Mouse (Mus musculus): ENCODE data around the gene Rpl36. TPM values are rescaled to one million over a fixed set of nuclear protein-coding genes. Genes with fewer than 3 reads are reported as not detected.

Rpl36 gene
- polyA plus RNA-seq, 1 experiment from 2014 or later: 1,523 TPM

DNA sequence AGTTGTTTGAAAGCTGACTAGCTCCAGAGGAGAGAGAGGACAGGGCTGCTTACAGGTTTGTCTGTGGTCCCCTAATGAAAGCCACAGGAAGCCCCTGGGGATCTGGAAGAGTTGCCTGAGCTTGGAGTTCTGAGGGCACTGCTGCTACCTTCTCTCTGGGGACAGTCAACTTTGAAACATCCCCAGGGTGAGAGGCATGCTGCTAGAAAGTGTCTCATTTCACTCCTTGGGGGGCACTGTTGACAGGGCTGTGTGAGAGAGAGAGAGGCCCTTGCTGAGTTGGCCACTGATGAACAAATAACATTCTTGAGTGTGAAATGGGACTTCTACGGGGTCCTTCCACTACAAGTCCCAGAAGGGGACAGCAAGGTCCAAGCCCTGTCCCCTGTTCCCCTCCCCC lies 25.4 kb upstream of the Rpl36 start:
- Histone ChIP-seq H3K4me3 (no peak overlapping the region), H3K9ac (0 out of 2 replicates have a peak overlapping the region, but pooled peaks have one; percentile 49), H3K27me3 (no peaks in the 10 kb centered on the region), H3K4me2 (peak overlapping the region; percentile 92), H3K36me3 (ENCODE audit: poor library complexity, severe bottlenecking) (peaks cover 69% of the 10 kb centered on the region), H3K9me3 (replicated peaks) (no peaks in the 10 kb centered on the region), H3K4me1 (peaks cover 53% of the 10 kb centered on the region), H3K27ac (0 out of 2 replicates have a peak overlapping the region, but pooled peaks have one; percentile 15)
- no peak for ATAC-seq
- 75% methylated on average over 1 of the region's 1 CpGs for WGBS

- no peak overlapping the region for H3K4me2 ChIP-seq
- peaks cover 78% of the 10 kb centered on the region for H3K36me3 ChIP-seq (ENCODE audit: poor library complexity, severe bottlenecking)
- no peaks in the 10 kb centered on the region for H3K9me3 ChIP-seq (replicated peaks)
- no peak overlapping the region for H3K9ac ChIP-seq
- no peak overlapping the region for H3K4me3 ChIP-seq
- H3K27ac ChIP-seq: no peak overlapping the region
- H3K4me1 ChIP-seq: peaks cover 43% of the 10 kb centered on the region
- no peak for ATAC-seq
- no peaks in the 10 kb centered on the region for H3K27me3 ChIP-seq
- WGBS: 96% methylated on average over 4 of the region's 4 CpGs
Observed at GRCm38 (mm10) chr17:56588921-56589320, 24.3 kb upstream of the Rpl36 start.

DNA sequence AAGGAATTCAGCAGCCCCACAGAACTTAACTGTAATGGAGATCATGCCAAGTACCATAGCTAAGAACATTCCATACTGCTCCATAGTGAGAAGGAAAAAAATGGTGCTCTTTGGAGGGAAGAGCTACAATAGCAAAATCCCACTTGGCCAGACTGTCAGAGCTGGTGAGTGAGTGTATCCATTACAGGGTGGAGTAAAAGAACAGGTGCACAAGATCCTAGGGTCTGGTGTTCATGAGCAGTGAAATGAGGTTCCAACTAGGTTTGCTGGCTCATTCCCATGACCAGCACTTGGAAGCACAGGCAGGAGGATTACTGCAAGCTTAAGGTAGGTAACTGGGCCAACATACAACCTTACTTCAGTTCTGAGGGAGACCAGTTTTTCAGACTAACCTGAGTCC lies 20.7 kb upstream of the Rpl36 start:
- no peak overlapping the region for H3K4me3 ChIP-seq
- no peak for ATAC-seq
- no peak overlapping the region for H3K4me2 ChIP-seq
- no peak overlapping the region for H3K9ac ChIP-seq
- no peaks in the 10 kb centered on the region for H3K27me3 ChIP-seq
- no peak overlapping the region for H3K27ac ChIP-seq
- H3K36me3 ChIP-seq (ENCODE audit: poor library complexity, severe bottlenecking): peaks cover 100% of the 10 kb centered on the region
- H3K4me1 ChIP-seq: peaks cover 24% of the 10 kb centered on the region
- no peaks in the 10 kb centered on the region for H3K9me3 ChIP-seq (replicated peaks)

- H3K4me1 ChIP-seq: peaks cover 13% of the 10 kb centered on the region
- H3K4me2 ChIP-seq: no peak overlapping the region
- H3K9ac ChIP-seq: no peak overlapping the region
- 90% methylated on average over 8 of the region's 8 CpGs for WGBS
- H3K27ac ChIP-seq: no peak overlapping the region
- no peaks in the 10 kb centered on the region for H3K27me3 ChIP-seq
- no peaks in the 10 kb centered on the region for H3K9me3 ChIP-seq (replicated peaks)
- peaks cover 96% of the 10 kb centered on the region for H3K36me3 ChIP-seq (ENCODE audit: poor library complexity, severe bottlenecking)
- no peak overlapping the region for H3K4me3 ChIP-seq
- ATAC-seq: no peak
Observed at GRCm38 (mm10) chr17:56593527-56594271, 19.5 kb upstream of the Rpl36 start.

DNA sequence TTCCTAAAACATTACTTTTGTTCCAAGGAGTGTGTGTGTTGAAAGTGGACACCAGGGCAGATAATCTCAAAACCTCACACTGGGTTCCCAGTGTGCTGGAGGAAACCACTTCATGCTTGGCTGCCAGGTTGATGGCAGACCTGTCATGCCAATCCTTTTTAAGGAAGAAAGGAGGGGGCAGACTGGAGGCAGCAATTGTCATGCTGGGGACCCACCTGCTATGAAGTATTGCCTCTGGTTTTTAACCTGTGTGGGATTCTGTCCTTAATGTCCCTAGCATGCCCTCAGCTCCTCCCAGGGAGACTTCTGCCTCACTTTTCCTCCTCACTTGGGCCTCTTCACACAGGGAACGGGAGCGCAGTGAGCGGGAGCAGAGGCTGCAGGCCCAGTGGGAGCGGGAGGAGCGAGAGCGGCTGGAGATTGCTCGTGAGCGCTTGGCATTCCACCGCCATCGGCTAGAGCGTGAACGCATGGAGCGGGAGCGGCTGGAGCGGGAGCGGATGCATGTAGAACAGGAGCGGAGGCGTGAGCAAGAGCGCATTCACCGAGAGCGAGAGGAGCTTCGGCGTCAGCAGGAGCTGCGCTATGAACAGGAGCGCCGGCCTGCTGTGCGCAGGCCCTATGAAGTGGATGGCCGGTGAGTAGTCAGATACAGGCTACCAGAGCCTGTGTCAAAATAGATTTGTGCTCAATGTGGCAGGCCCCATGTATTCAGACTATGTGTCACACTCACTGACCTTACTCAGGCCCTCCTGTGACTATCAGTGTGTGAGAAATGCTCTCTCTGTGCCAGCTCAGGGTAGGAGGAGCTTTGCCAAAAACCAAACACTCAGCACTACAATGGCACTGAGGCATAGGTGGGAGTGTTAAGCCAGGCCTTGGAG lies 9.8 kb upstream of the Rpl36 start:
- WGBS: 94% methylated on average over 28 of the region's 28 CpGs
- Histone ChIP-seq H3K4me2 (no peak overlapping the region), H3K4me3 (no peak overlapping the region), H3K36me3 (ENCODE audit: poor library complexity, severe bottlenecking) (peaks cover 91% of the 10 kb centered on the region), H3K27me3 (no peaks in the 10 kb centered on the region), H3K27ac (no peak overlapping the region), H3K9ac (no peak overlapping the region), H3K9me3 (replicated peaks) (no peaks in the 10 kb centered on the region), H3K4me1 (peaks cover 3% of the 10 kb centered on the region)
- ATAC-seq: no peak

DNA sequence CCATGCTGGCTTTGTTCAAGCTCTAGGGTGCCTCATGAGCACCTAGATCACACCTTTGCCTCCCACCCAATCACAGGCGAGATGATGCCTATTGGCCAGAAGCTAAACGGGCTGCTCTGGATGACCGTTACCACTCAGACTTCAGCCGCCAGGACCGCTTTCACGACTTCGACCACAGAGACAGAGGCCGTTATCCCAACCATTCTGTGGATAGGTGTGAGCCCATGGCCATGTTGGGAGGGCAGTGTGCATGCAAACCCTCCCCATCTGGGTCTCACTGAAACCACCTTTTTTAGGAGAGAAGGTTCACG lies 9.2 kb upstream of the Rpl36 start:
- H3K27me3 ChIP-seq: no peaks in the 10 kb centered on the region
- peaks cover 9% of the 10 kb centered on the region for H3K4me1 ChIP-seq
- no peaks in the 10 kb centered on the region for H3K9me3 ChIP-seq (replicated peaks)
- no peak overlapping the region for H3K4me3 ChIP-seq
- H3K36me3 ChIP-seq (ENCODE audit: poor library complexity, severe bottlenecking): peaks cover 91% of the 10 kb centered on the region
- H3K27ac ChIP-seq: no peak overlapping the region
- no peak overlapping the region for H3K9ac ChIP-seq
- no peak overlapping the region for H3K4me2 ChIP-seq
- 89% methylated on average over 9 of the region's 9 CpGs for WGBS
- no peak for ATAC-seq

DNA sequence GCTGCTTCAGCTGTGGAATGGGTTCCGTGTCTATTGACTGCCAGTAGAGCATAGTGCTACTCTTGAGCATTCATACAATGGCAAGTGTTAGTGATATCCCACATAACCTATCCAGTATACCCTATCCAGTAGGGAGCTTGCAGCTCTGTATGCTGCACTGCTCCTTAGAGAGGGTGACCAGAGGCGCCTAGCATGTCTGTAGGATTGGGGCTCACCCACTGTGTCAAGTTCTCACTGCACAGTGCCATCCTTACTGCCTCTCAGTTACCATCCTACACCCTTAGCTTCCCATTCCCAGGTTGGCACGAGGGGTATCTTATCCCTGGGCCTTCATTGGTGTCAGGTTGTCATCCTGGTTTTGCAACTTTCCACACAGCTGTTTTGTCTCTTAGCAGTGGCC lies 8.8 kb upstream of the Rpl36 start:
- Histone ChIP-seq H3K27me3 (no peaks in the 10 kb centered on the region), H3K4me3 (no peak overlapping the region), H3K27ac (no peak overlapping the region), H3K36me3 (ENCODE audit: poor library complexity, severe bottlenecking) (peaks cover 87% of the 10 kb centered on the region), H3K4me1 (peaks cover 11% of the 10 kb centered on the region), H3K9ac (no peak overlapping the region), H3K4me2 (no peak overlapping the region), H3K9me3 (replicated peaks) (no peaks in the 10 kb centered on the region)
- no peak for ATAC-seq
- 95% methylated on average over 3 of the region's 3 CpGs for WGBS

GRCm38 (mm10) chr17:56605431-56605830 lies 7.8 kb upstream of the Rpl36 start:
- Histone ChIP-seq H3K9me3 (replicated peaks) (no peaks in the 10 kb centered on the region), H3K27me3 (no peaks in the 10 kb centered on the region), H3K4me2 (no peak overlapping the region), H3K27ac (no peak overlapping the region), H3K4me3 (no peak overlapping the region), H3K36me3 (ENCODE audit: poor library complexity, severe bottlenecking) (peaks cover 77% of the 10 kb centered on the region), H3K4me1 (peaks cover 17% of the 10 kb centered on the region), H3K9ac (no peak overlapping the region)
- ATAC-seq: no peak
- 90% methylated on average over 9 of the region's 9 CpGs for WGBS

DNA sequence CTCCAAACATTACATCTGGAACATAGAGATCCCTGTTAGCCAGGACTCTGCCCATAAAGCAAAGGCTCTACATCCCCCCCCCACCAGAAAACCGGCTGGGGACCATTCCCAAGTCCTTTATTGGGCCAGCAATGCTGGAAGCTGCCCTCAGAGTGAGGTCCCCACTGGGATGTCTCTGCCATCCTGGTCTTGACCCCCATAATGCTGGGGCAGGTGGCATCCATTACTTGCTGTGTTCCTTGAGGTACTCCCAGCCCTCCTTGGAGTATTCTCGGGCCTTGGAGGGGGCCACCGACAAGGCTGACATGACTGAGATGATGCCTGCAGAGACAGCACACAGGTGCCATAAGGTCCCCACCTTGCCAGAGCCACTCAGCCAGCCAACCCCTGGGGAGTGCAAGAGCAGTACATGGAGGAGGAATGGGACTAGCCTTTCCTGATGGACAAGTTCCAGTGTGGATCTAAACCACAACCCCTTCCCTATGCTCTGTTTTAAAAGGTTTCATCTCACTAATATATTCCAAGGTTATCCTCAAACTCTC lies 5.6 kb upstream of the Rpl36 start:
- H3K27me3 ChIP-seq: no peaks in the 10 kb centered on the region
- no peak overlapping the region for H3K4me2 ChIP-seq
- peaks cover 55% of the 10 kb centered on the region for H3K36me3 ChIP-seq (ENCODE audit: poor library complexity, severe bottlenecking)
- no peak for ATAC-seq
- peaks cover 23% of the 10 kb centered on the region for H3K4me1 ChIP-seq
- 73% methylated on average over 3 of the region's 3 CpGs for WGBS
- H3K4me3 ChIP-seq: no peak overlapping the region
- no peak overlapping the region for H3K9ac ChIP-seq
- no peak overlapping the region for H3K27ac ChIP-seq
- no peaks in the 10 kb centered on the region for H3K9me3 ChIP-seq (replicated peaks)

- peaks cover 44% of the 10 kb centered on the region for H3K36me3 ChIP-seq (ENCODE audit: poor library complexity, severe bottlenecking)
- no peaks in the 10 kb centered on the region for H3K9me3 ChIP-seq (replicated peaks)
- H3K4me3 ChIP-seq: peak overlapping the region; percentile 60
- no peak for ATAC-seq
- 64% methylated on average over 5 of the region's 5 CpGs for WGBS
- no peak overlapping the region for H3K27ac ChIP-seq
- peak overlapping the region; percentile 77 for H3K9ac ChIP-seq
- peaks cover 23% of the 10 kb centered on the region for H3K4me1 ChIP-seq
- no peaks in the 10 kb centered on the region for H3K27me3 ChIP-seq
- peak overlapping the region; percentile 83 for H3K4me2 ChIP-seq
Observed at GRCm38 (mm10) chr17:56608699-56609098, 4.5 kb upstream of the Rpl36 start.

- peaks cover 40% of the 10 kb centered on the region for H3K36me3 ChIP-seq (ENCODE audit: poor library complexity, severe bottlenecking)
- under 1% methylated on average over 44 of the region's 44 CpGs for WGBS
- H3K9me3 ChIP-seq (replicated peaks): no peaks in the 10 kb centered on the region
Observed at GRCm38 (mm10) chr17:56609452-56610171, 3.6 kb upstream of the Rpl36 start, which contains the start of gene 2410015M20Rik. Gene 2410015M20Rik, minus strand, starts transcription at chr17:56609771.

DNA sequence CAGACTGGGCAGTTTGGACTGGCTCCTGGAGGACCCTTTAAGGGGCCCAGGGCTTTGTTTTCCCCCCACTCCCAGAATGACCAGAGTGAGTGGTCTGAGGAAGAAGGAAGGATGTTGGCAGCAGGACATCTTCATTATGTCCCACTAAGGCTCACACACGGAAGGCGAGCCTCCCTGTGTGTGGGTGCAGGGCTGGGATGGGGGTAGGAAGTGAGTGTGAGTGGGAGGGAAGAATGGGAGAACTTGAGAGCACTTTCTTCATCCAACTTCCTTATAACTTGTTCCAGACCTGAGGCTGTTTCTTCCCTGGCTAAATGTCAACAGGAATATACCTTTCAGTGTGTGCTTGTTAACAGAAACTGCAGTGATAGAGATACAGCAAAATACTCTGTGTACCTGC lies 1.9 kb upstream of the Rpl36 start:
- H3K27me3 ChIP-seq: no peaks in the 10 kb centered on the region
- WGBS: 55% methylated on average over 2 of the region's 2 CpGs
- H3K4me2 ChIP-seq: no peak overlapping the region
- H3K9me3 ChIP-seq (replicated peaks): no peaks in the 10 kb centered on the region
- no peak for ATAC-seq
- H3K4me1 ChIP-seq: peaks cover 35% of the 10 kb centered on the region
- peaks cover 40% of the 10 kb centered on the region for H3K36me3 ChIP-seq (ENCODE audit: poor library complexity, severe bottlenecking)
- no peak overlapping the region for H3K9ac ChIP-seq
- no peak overlapping the region for H3K27ac ChIP-seq
- no peak overlapping the region for H3K4me3 ChIP-seq

More at GRCm38 (mm10) chr17:56609452-56610171, 3.6 kb upstream of the Rpl36 start, which contains the start of gene 2410015M20Rik:
- ATAC-seq: peak; percentile 90
- Histone ChIP-seq H3K4me3 (peak within 1 kb of the TSS; percentile 60), H3K27ac (peak within 1 kb of the TSS; percentile 72), H3K4me2 (peak within 1 kb of the TSS; percentile 83), H3K27me3 (no peaks in the 10 kb centered on the region), H3K4me1 (peaks cover 29% of the 10 kb centered on the region), H3K9ac (peak within 1 kb of the TSS; percentile 77)

Data from forebrain, embryonic 13.5 days (tissue).